18 mouse cellular contexts compared by ENCODE assay signal in the genomic region with DNA sequence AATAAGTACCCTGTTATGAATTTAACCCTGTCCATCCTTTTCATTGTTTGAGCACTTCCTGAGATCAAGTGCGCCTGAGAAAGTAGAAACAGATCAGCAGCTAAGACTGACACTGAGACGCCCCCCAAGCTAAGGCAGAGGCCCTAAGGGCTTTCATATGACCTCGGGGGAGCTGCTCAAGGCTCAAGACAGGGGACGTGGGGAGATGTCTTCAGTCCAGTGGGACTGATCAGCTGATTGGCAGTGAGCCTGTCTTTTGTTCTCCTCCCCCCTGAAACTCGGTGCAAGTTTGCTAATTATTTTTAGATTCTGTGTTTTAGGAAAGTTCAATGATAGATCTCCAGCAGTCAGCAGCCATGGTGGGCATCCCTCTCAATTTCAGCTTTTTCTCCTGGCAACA. TPM values are rescaled to one million over a fixed set of nuclear protein-coding genes. Genes with fewer than 3 reads are reported as not detected.
DNase-seq lines count a peak whose midpoint lies in the region; ATAC-seq and TF ChIP-seq lines count a peak whose summit lies in the region.
"Had no signal": no experiment of that assay in that cellular context is flagged by ENCODE, and none has a peak within 500 bp of the region (broad histone marks: within the 10 kb centered on the region; RNA-seq: fewer than 3 reads in every experiment).

No protein-coding gene starts in this region.

- H3K4me1 ChIP-seq in embryonic facial prominence, embryonic 14.5 days (ENCODE audit: control insufficient read depth, insufficient read depth, low read length), result no peaks in the 10 kb centered on the region
- peaks cover 12% of the 10 kb centered on the region for H3K4me1 ChIP-seq in embryonic facial prominence, embryonic 10.5 days
- H3K4me1 ChIP-seq in hindbrain, embryonic 16.5 days (ENCODE audit: control insufficient read depth, insufficient read depth, low read depth, low read length), result peaks cover 19% of the 10 kb centered on the region
- H3K4me1 ChIP-seq in neural tube, embryonic 15.5 days, result peaks cover 51% of the 10 kb centered on the region
- H3K4me1 ChIP-seq: heart, embryonic 15.5 days had no signal

- no peaks in the 10 kb centered on the region for H3K36me3 ChIP-seq in embryonic facial prominence, embryonic 14.5 days (ENCODE audit: control insufficient read depth, insufficient read depth, low read length)
- no peaks in the 10 kb centered on the region for H3K36me3 ChIP-seq in embryonic facial prominence, embryonic 10.5 days (replicated peaks)
- H3K36me3 ChIP-seq in hindbrain, embryonic 16.5 days (ENCODE audit: control insufficient read depth, insufficient read depth, low read length), result no peaks in the 10 kb centered on the region
- no peaks in the 10 kb centered on the region for H3K36me3 ChIP-seq in neural tube, embryonic 15.5 days
- H3K36me3 ChIP-seq: heart, embryonic 15.5 days had no signal

- no peak for TF ChIP-seq CTCF in layer of hippocampus, adult 2 months (conservative IDR thresholded peaks at IDR 0.05)

- H3K4me3 ChIP-seq in embryonic facial prominence, embryonic 14.5 days (ENCODE audit: low read depth, low read length), result no peak overlapping the region
- H3K4me3 ChIP-seq in embryonic facial prominence, embryonic 10.5 days, result no peak overlapping the region
- peak overlapping the region; percentile 66 for H3K4me3 ChIP-seq in layer of hippocampus, adult 2 months
- peak overlapping the region; percentile 24 for H3K4me3 ChIP-seq in hindbrain, embryonic 16.5 days (ENCODE audit: low read length)
- H3K4me3 ChIP-seq in neural tube, embryonic 15.5 days (replicated peaks), result peak overlapping the region; percentile 49
- H3K4me3 ChIP-seq: heart, embryonic 15.5 days had no signal

- H3K27me3 ChIP-seq in embryonic facial prominence, embryonic 14.5 days (replicated peaks; ENCODE audit: control insufficient read depth, insufficient read depth, low read length), result peaks cover 37% of the 10 kb centered on the region
- H3K27me3 ChIP-seq in embryonic facial prominence, embryonic 10.5 days (replicated peaks; ENCODE audit: low read depth, poor library complexity, severe bottlenecking), result peaks cover 45% of the 10 kb centered on the region
- H3K27me3 ChIP-seq in hindbrain, embryonic 16.5 days (replicated peaks; ENCODE audit: control insufficient read depth, insufficient read depth, low read length), result no peaks in the 10 kb centered on the region
- no peaks in the 10 kb centered on the region for H3K27me3 ChIP-seq in neural tube, embryonic 15.5 days (replicated peaks)
- H3K27me3 ChIP-seq: CH12.LX had no signal

- no peak overlapping the region for H3K27ac ChIP-seq in embryonic facial prominence, embryonic 14.5 days (replicated peaks; ENCODE audit: low read depth, low read length)
- no peak overlapping the region for H3K27ac ChIP-seq in embryonic facial prominence, embryonic 10.5 days (replicated peaks)
- peak overlapping the region; percentile 99 for H3K27ac ChIP-seq in layer of hippocampus, adult 2 months
- H3K27ac ChIP-seq in hindbrain, embryonic 16.5 days (ENCODE audit: low read depth, low read length), result peak overlapping the region; percentile 78
- H3K27ac ChIP-seq in neural tube, embryonic 15.5 days (replicated peaks), result peak overlapping the region; percentile 84
- H3K27ac ChIP-seq: heart, embryonic 15.5 days had no signal

- ATAC-seq in embryonic facial prominence, embryonic 14.5 days (ENCODE audit: low read depth), result no peak; the same call in 1 of the 2 replicates
- no peak for ATAC-seq in hindbrain, embryonic 16.5 days
- no peak for ATAC-seq in neural tube, embryonic 15.5 days (ENCODE audit: low FRiP score)

- peak; percentile 3 for DNase-seq in embryonic facial prominence, embryonic 14.5 days (ENCODE audit: low spot score)
- no peak for DNase-seq in embryonic facial prominence, embryonic 10.5 days (ENCODE audit: low spot score)
- DNase-seq in layer of hippocampus, adult 2 months (ENCODE audit: low spot score in 2 of 2), result no peak
- DNase-seq in layer of hippocampus, adult 9-11 months, result no peak
- DNase-seq in kidney, adult 11 months, result no peak
- DNase-seq in cerebellum, adult 9-11 months, result no peak
- DNase-seq: adrenal gland, adult 2 months; kidney, adult 2 months; kidney, postnatal 25 days; lung, postnatal 10 days; thymus, postnatal 25 days had no signal

- no peak overlapping the region for H3K9ac ChIP-seq in embryonic facial prominence, embryonic 14.5 days (ENCODE audit: low read depth, low read length)
- peak overlapping the region; percentile 47; the same call in 1 of the 2 replicates for H3K9ac ChIP-seq in hindbrain, embryonic 16.5 days (ENCODE audit: low read depth, low read length)
- peak overlapping the region; percentile 54 for H3K9ac ChIP-seq in neural tube, embryonic 15.5 days (replicated peaks)
- H3K9ac ChIP-seq: heart, embryonic 15.5 days had no signal

- 40% methylated on average over 5 of the region's 5 CpGs for WGBS in embryonic facial prominence, embryonic 14.5 days
- WGBS in embryonic facial prominence, embryonic 10.5 days, result 51% methylated on average over 5 of the region's 5 CpGs
- WGBS in hindbrain, embryonic 16.5 days, result 22% methylated on average over 5 of the region's 5 CpGs
- WGBS in neural tube, embryonic 15.5 days, result 33% methylated on average over 5 of the region's 5 CpGs

- H3K9me3 ChIP-seq in embryonic facial prominence, embryonic 14.5 days (ENCODE audit: control insufficient read depth, low read length), result no peaks in the 10 kb centered on the region
- H3K9me3 ChIP-seq in embryonic facial prominence, embryonic 10.5 days, result no peaks in the 10 kb centered on the region
- H3K9me3 ChIP-seq in hindbrain, embryonic 16.5 days (ENCODE audit: control insufficient read depth, low read length), result no peaks in the 10 kb centered on the region
- H3K9me3 ChIP-seq in neural tube, embryonic 15.5 days (replicated peaks), result no peaks in the 10 kb centered on the region
- H3K9me3 ChIP-seq: heart, embryonic 15.5 days; megakaryocyte, embryonic 14.5 days had no signal

- H3K4me2 ChIP-seq in embryonic facial prominence, embryonic 14.5 days (ENCODE audit: low read depth, low read length), result no peak overlapping the region
- H3K4me2 ChIP-seq in hindbrain, embryonic 16.5 days (ENCODE audit: low read length), result peak overlapping the region; percentile 81
- H3K4me2 ChIP-seq in neural tube, embryonic 15.5 days, result peak overlapping the region; percentile 65
- H3K4me2 ChIP-seq: heart, embryonic 15.5 days had no signal

RNA-seq across cellular contexts. Expression of a gene that starts 10.9 kb away (rescaled TPM):
- 9.7 and 11.9 TPM in 2 replicates for polyA plus RNA-seq in embryonic facial prominence, embryonic 14.5 days (2014; fragmentation: Nextera tagmentation; extraction: Ambion mirVana)
- 1.7 and 3.6 TPM in 2 replicates for polyA plus RNA-seq in embryonic facial prominence, embryonic 10.5 days (2016; fragmentation: Nextera tagmentation; extraction: Ambion mirVana)
- 100 to 1,000 TPM; 228 to 229 TPM for total RNA-seq in layer of hippocampus, adult 2 months (2021)
- polyA plus RNA-seq in hindbrain, embryonic 16.5 days (2015; fragmentation: Nextera tagmentation; extraction: Ambion mirVana), result 213 and 236 TPM in 2 replicates
- polyA plus RNA-seq in neural tube, embryonic 15.5 days (2015; fragmentation: Nextera tagmentation; extraction: Ambion mirVana), result 178 and 228 TPM in 2 replicates
- total RNA-seq: gastrocnemius, adult 18-20 months; granulocyte monocyte progenitor cell, adult 5-6 weeks had no signal
- polyA plus RNA-seq: kidney, adult 2 months had no signal

Comparison
In these comparisons a context has a peak if more than half of its experiments do, and no peak if none do; other contexts are left out.
1. H3K27ac ChIP-seq: peak in layer of hippocampus, adult 2 months (single experiment), hindbrain, embryonic 16.5 days (single experiment) and neural tube, embryonic 15.5 days (single experiment); none in embryonic facial prominence, embryonic 14.5 days (single experiment) and embryonic facial prominence, embryonic 10.5 days (single experiment).
2. H3K4me3 ChIP-seq: peak in layer of hippocampus, adult 2 months (single experiment), hindbrain, embryonic 16.5 days (single experiment) and neural tube, embryonic 15.5 days (single experiment); none in embryonic facial prominence, embryonic 14.5 days (single experiment) and embryonic facial prominence, embryonic 10.5 days (single experiment).
3. RNA of a gene that starts 10.9 kb away (polyA plus RNA-seq): 213 to 236 TPM in hindbrain, embryonic 16.5 days and 178 to 228 TPM in neural tube, embryonic 15.5 days; 9.7 to 11.9 TPM in embryonic facial prominence, embryonic 14.5 days and 1.7 to 3.6 TPM in embryonic facial prominence, embryonic 10.5 days; every median in the first group is over 10 times any median in the second.